Mouse (Mus musculus): Measurements from ENCODE around the gene Cant1.

Gene Cant1

GRCm38 (mm10) chr11:118430291-118430885, 11.5 kb upstream of the Cant1 start:
- in situ Hi-C loops (cut with MseI, MboI) = no loop called here

- in situ Hi-C loops (cut with MseI, MboI) = no loop called here
These were observed 10.2 kb upstream of the Cant1 start for GRCm38 (mm10) chr11:118428944-118429709.

- in situ Hi-C loops (cut with MseI, MboI) = no loop called here
These were observed 9.6 kb upstream of the Cant1 start for GRCm38 (mm10) chr11:118428460-118428868.

GRCm38 (mm10) chr11:118427986-118428385, 9.1 kb upstream of the Cant1 start, which contains the start of gene C1qtnf1:
Gene C1qtnf1, plus strand, starts transcription at chr11:118428203.
- in situ Hi-C loops (cut with MseI, MboI) = no loop called here

GRCm38 (mm10) chr11:118427266-118427779, 8.4 kb upstream of the Cant1 start:
- in situ Hi-C loops (cut with MseI, MboI) = no loop called here

GRCm38 (mm10) chr11:118426765-118427164, 7.9 kb upstream of the Cant1 start:
- in situ Hi-C loops (cut with MseI, MboI) = no loop called here

- in situ Hi-C loops (cut with MseI, MboI) = no loop called here
These were observed 5.9 kb upstream of the Cant1 start for GRCm38 (mm10) chr11:118424621-118425335.

GRCm38 (mm10) chr11:118423266-118423971, 4.5 kb upstream of the Cant1 start:
- in situ Hi-C loops (cut with MseI, MboI) = no loop called here

- in situ Hi-C loops (cut with MseI, MboI) = no loop called here
These were observed 1.4 kb upstream of the Cant1 start for GRCm38 (mm10) chr11:118420261-118420660.

- in situ Hi-C loops (cut with MseI, MboI) = no loop called here
These were observed 448 bp downstream of the Cant1 start for GRCm38 (mm10) chr11:118418442-118418833.

- in situ Hi-C loops (cut with MseI, MboI) = no loop called here
These were observed 1.4 kb downstream of the Cant1 start for GRCm38 (mm10) chr11:118417496-118417895.

GRCm38 (mm10) chr11:118416046-118416445, 2.8 kb downstream of the Cant1 start:
- in situ Hi-C loops (cut with MseI, MboI) = no loop called here

GRCm38 (mm10) chr11:118415630-118416029, 3.3 kb downstream of the Cant1 start:
- in situ Hi-C loops (cut with MseI, MboI) = no loop called here

GRCm38 (mm10) chr11:118414270-118414669, 4.6 kb downstream of the Cant1 start:
- in situ Hi-C loops (cut with MseI, MboI) = no loop called here

- in situ Hi-C loops (cut with MseI, MboI) = no loop called here
These were observed 5.8 kb downstream of the Cant1 start for GRCm38 (mm10) chr11:118413055-118413454.

GRCm38 (mm10) chr11:118412601-118413000, 6.3 kb downstream of the Cant1 start:
- in situ Hi-C loops (cut with MseI, MboI) = no loop called here

- in situ Hi-C loops (cut with MseI, MboI) = no loop called here
These were observed 7.6 kb downstream of the Cant1 start for GRCm38 (mm10) chr11:118411271-118411670.

- in situ Hi-C loops (cut with MseI, MboI) = no loop called here
These were observed 8.4 kb downstream of the Cant1 start for GRCm38 (mm10) chr11:118410479-118410878.

- in situ Hi-C loops (cut with MseI, MboI) = no loop called here
These were observed 8.8 kb downstream of the Cant1 start for GRCm38 (mm10) chr11:118410073-118410444.

GRCm38 (mm10) chr11:118409106-118410072, 9.5 kb downstream of the Cant1 start:
- in situ Hi-C loops (cut with MseI, MboI) = no loop called here

All from mouse trophoblast stem cell (cell line).